Mouse (Mus musculus): ENCODE data around the gene Thbs2.
"Not testable (repeated sequence)": the region's sequence is repeated elsewhere in the genome, so short reads cannot be mapped to it uniquely, and the experiment has no call there.

Thbs2 gene

DNA sequence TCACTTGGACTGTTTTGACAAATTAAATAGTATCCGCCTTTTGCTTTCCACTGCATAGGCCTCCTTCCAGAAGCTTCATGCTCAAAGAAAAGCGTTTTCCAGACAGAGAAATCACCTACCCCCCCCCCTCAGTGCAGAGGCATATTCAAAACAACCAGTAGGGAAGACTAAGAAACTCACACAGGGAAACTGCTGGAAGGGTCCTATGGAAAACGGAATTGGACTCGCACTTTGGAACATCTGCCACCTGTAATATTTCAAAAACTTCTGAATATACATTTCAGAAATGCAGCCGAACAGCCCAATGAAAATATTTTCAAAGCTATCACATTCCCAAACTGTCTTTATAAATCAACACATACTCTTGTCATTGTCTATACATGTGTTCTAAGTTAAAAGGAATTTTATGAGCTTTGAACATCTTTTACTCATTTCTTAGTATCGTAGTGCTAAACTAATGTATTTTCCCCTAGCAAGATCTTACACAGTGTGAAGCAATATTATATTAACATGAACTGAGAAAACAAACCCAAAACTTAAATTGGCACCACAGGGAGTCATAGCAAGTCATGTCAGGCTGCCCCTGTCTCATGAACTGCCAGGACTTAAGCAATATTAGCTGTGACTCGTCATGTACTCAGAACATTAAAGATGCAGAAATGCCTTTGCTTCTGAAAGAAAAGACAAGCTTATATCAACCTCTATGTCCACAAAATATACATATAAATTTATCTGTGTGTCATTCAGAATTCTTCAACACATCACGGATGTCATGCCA lies 58.3 kb downstream of the Thbs2 start:
- no peak for DNase-seq (ENCODE audit: low read depth, low spot score)

DNA sequence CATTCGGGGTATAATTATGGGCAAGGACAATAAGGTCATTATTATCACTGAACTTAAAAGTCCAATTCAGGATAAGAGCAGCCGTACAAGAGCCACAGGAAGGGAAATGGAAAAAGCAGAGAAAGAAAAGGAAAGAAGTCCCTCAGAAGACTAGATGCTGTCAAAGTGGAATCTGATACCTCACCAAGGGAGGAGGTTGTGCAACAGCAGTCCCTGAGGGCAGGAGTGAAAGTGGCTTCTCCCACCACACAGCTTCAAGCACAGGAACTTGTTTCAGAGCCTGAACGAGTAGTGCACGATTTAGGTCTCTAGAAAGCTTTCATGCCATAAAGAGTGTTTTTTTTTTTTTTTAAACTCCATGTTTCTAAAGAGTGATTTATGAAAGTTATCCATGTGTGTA lies 65.1 kb downstream of the Thbs2 start:
- no peak for DNase-seq (ENCODE audit: low read depth, low spot score)

DNA sequence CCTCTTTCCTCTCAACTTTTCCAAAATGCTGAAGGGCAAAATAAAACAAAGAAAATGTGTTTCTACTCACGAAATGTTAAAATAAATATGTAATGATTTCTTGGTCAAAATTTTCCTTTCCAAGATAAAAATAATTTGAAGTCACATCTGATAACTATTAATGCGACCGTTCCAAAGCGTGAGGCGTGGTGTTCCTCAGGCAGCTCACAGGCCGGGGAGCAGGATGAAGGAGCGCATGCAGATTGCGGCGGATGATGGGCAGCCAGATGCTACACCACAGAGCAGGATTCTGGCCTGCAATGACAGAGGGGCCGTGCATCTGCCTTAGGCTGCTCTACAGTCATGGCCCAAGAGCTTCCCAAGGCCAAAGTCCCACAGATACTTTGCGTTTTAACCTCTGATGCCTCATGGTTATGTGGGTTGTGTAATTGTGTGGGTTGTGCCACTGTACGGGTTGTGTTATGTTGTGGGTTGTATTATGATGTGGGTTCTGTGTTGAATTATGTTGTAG lies 66.2 kb downstream of the Thbs2 start:
- no peak for DNase-seq (ENCODE audit: low read depth, low spot score)

DNA sequence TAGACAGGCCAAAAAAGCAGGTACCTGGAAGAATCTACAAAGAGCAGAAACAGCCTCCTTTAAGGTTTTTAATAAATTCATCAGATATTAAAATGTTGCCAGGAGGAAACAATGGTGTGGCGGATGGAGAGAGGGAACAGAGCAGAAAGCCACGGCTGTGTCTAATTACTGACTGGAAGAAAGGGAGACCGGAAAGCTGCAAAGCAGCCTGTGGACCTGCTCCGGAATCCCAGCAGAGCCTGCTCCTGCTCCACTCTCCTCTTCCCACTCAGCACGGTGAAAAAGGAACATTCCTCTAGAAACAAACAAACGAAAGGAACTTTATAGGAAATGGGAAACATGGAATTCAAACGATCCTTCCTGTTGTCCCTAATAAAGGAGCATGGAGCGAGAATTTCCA lies 69.6 kb downstream of the Thbs2 start:
- DNase-seq (ENCODE audit: low read depth, low spot score) = no peak

DNA sequence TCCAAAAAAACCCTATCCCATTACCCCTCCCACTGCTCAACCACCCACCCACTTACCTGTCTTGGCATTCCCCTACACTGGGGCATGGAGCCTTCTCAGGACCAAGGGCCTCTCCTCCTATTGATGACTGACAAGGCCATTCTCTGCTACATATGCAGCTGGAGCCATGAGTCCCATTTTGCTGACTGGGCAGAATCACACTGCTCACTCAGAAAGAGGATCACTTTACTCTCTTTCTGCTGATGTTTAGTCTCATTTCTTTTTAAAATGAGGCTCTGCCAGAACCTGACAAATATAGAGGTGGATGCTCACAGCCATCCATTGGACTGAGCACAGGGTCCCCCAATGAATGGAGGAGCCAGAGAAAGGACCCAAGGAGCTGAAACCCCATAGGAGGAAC lies 73.0 kb downstream of the Thbs2 start:
- not testable (repeated sequence) for DNase-seq (ENCODE audit: low read depth, low spot score)

DNA sequence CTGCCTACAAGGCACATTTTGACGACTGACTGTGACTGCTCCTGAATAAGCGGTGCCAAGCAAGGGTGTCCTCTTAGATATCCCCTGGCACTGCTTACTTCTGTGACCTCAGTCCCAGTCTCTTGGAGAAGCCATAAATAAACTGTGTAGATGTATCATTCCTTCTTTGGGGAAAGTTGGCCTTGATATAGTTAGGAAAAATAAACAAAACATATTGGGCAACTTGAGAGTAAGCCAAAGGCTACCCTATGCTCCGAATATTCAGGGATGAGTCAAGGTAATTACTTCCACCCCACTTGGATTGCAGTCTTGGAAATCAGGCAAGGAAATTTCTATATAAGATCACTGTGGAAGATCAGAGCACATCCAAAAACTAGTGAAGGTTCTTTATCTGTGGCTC lies 74.0 kb downstream of the Thbs2 start:
- no peak for DNase-seq (ENCODE audit: low read depth, low spot score)

DNA sequence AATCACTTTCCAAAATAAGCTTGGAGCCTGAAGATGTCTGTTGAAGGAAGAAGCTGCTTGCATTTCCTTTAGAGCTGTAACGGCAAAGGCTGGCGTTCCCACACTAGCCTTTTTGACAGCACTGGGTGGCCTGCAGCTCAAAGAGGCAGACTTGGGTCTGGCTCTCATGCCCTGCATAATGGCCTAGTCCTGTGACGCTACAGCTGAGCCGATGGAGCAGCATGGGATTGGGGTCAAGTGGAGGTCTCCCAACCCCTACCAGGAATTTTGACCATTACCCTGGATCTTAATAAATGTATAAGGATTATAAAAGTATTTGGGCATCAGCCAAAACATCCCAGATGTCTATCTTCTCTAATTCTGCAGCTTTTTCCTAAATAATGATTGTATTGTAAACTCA lies 75.0 kb downstream of the Thbs2 start:
- no peak for DNase-seq (ENCODE audit: low read depth, low spot score)
